Mouse (Mus musculus) heart, postnatal 0 days (tissue): ENCODE results near the gene Nlrc3. TPM values are rescaled to one million over a fixed set of nuclear protein-coding genes. Genes with fewer than 3 reads are reported as not detected.

Source experiments
- ATAC-seq: fragments of 200-750 bp; cut with Nextera tagmentation; 2 replicates; pipeline ENCODE4 v1.8.0; 2017; ENCODE audit warnings: low read depth, moderate number of reproducible peaks, moderate library complexity; ENCODE audit not compliant: insufficient read depth
- DNase-seq: peaks from one replicate; pipeline ENCODE4 v3.0.0-alpha.2; 2016; ENCODE audit warnings: low spot score
- H3K27ac ChIP-seq: fragments of 300-500 bp; sonication (generic); 2 replicates; pipeline ENCODE4 v1.5.1; 2014; ENCODE audit warnings: low read depth, mild to moderate bottlenecking
- H3K27me3 ChIP-seq: fragments of 300-500 bp; sonication (generic); 2 replicates; pipeline ENCODE4 v1.6.1; 2014; ENCODE audit warnings: low read length, mixed read lengths; ENCODE audit not compliant: control insufficient read depth, insufficient read depth
- H3K36me3 ChIP-seq: fragments of 300-500 bp; sonication (generic); replicated peaks from 2 replicates; pipeline ENCODE4 v1.6.1; 2014; ENCODE audit warnings: low read length, mixed read lengths; ENCODE audit not compliant: control insufficient read depth, insufficient read depth
- H3K4me1 ChIP-seq: fragments of 300-500 bp; sonication (generic); 2 replicates; pipeline ENCODE4 v1.6.1; 2014; ENCODE audit warnings: antibody characterized with exemption; ENCODE audit not compliant: control insufficient read depth, insufficient read depth
- H3K4me2 ChIP-seq: fragments of 300-500 bp; sonication (generic); 2 replicates; pipeline ENCODE4 v1.6.1; 2014; ENCODE audit warnings: low read depth, mild to moderate bottlenecking, low read length, moderate library complexity
- H3K4me3 ChIP-seq: fragments of 300-500 bp; sonication (generic); 2 replicates; pipeline ENCODE4 v1.5.1; 2014; ENCODE audit warnings: low read depth, low read length
- H3K9ac ChIP-seq: fragments of 300-500 bp; sonication (generic); replicated peaks from 2 replicates; pipeline ENCODE4 v1.6.1; 2014; ENCODE audit warnings: low read depth, low read length, mixed read lengths
- H3K9me3 ChIP-seq: fragments of 300-500 bp; sonication (generic); replicated peaks from 2 replicates; pipeline ENCODE4 v1.6.1; 2016; ENCODE audit warnings: low read length; ENCODE audit not compliant: control insufficient read depth
- CTCF ChIP-seq: IDR thresholded peaks from 2 replicates; pipeline ENCODE4 v1.5.1; 2016; ENCODE audit warnings: antibody characterized with exemption, control low read depth, low read depth
- EP300 ChIP-seq: IDR thresholded peaks from 2 replicates; pipeline ENCODE4 v1.6.1; 2016; ENCODE audit warnings: antibody characterized with exemption, low read depth
- WGBS: fragments of 180-500 bp; shearing (Covaris S2); extraction: QIAGEN DNeasy Blood & Tissue Kit; methylation state at CpG from one replicate; pipeline ENCODE4 v1.1.7; 2014; 5-methylcytosine and 5-hydroxymethylcytosine counted together
- microRNA-seq: library from miRNA; unstranded; fragments of <30 nt; microRNA quantifications from one replicate; pipeline ENCODE4, GENCODE M21; 2016
- polyA plus RNA-seq: library from polyadenylated mRNA; unstranded; fragments of >200 nt; fragmentation: Nextera tagmentation; extraction: Ambion mirVana; gene quantifications from 2 replicates; pipeline ENCODE4 v1.2.1, GENCODE M21; 2015
- total RNA-seq: library from RNA; depleted of rRNA; stranded (reverse); fragments of >200 nt; gene quantifications from 2 replicates; pipeline ENCODE4 v1.2.3, GENCODE M21; 2014; ENCODE audit warnings: low replicate concordance; rRNA removed

The Nlrc3 gene
- total and polyA plus RNA-seq, 2 experiments from 2014 or later = 0.15 to 1.2 TPM

DNA sequence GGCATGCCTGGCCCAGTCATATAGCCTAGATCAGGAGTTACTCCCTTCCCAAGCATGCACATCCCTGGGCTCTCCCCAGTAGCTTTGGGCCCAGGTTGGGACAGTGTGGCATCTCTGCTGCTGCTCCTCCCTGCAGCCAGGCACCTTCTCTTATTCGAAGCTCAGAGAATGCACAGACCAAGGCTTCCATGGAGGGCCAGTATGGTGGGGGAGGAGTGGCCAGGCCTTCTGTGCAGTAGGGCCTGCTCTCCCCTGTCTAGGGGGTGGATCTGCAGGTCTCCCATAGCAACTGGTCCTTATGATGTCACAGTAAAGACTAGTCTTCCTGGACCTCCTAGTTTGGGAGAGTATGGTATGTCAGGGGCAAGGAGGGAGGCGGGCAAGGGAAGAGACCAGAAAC, 69.0 kb downstream of the Nlrc3 start:
- Histone ChIP-seq H3K9me3 (no peaks in the 10 kb centered on the region), H3K9ac (no peak overlapping the region), H3K27me3 (no peaks in the 10 kb centered on the region), H3K4me3 (no peak overlapping the region), H3K27ac (no peak overlapping the region), H3K4me1 (peaks cover 7% of the 10 kb centered on the region; the same call in 1 of the 2 replicates), H3K36me3 (peaks cover 47% of the 10 kb centered on the region), H3K4me2 (no peak overlapping the region)
- DNase-seq (no peak), ATAC-seq (no peak)
- no peak for TF ChIP-seq EP300
- no peak for TF ChIP-seq CTCF
- 81% methylated on average over 2 of the region's 2 CpGs for WGBS

DNA sequence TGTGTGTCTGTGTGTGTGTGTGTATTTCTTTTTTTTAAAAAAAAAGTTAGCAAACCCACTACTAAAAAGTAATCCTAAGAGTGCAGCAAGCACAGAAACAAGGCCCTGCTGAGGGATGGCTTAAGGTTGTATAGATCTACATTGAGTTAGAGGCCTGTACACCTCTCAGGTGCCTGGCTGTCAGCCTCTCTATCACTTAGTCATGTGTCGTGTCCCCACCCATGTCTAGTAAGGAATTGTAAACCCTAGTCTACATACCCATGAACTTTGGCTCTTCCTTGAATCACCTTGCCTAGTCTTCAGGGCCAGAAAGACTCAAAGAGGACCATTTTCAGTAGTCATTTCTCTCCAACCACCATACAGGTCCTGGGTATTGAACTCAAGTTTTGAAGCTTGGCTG, 79.9 kb downstream of the Nlrc3 start:
- ATAC-seq (no peak), DNase-seq (no peak)
- TF ChIP-seq CTCF (no peak), EP300 (no peak)
- Histone ChIP-seq H3K9me3 (no peaks in the 10 kb centered on the region), H3K4me3 (no peak overlapping the region), H3K36me3 (peaks cover 63% of the 10 kb centered on the region), H3K4me2 (no peak overlapping the region), H3K9ac (no peak overlapping the region), H3K27ac (no peak overlapping the region), H3K27me3 (no peaks in the 10 kb centered on the region), H3K4me1 (peaks cover 13% of the 10 kb centered on the region; the same call in 1 of the 2 replicates)
- 96% methylated on average over 1 of the region's 1 CpGs for WGBS

DNA sequence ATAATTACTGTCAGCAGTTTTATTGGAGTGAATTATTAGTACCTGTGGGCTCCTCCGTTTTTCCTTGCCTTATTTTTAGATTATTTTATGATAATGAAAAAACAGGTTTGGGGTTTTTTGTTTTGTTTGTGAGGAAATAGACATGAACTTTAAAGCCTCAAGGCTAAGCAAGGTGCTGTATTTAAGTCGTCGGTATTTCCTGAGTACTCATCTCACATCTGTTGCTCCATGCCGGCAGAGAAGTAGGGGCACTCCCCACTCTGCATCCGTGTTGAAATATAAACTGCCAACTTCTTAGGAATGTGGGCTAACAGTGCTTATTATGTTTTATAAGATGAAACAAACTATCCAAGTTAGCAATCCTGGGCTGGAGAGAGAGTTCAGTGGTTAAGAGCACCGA, 80.4 kb downstream of the Nlrc3 start:
- TF ChIP-seq CTCF (no peak), EP300 (no peak)
- Histone ChIP-seq H3K9ac (no peak overlapping the region), H3K9me3 (no peaks in the 10 kb centered on the region), H3K27me3 (no peaks in the 10 kb centered on the region), H3K4me3 (no peak overlapping the region), H3K4me1 (peaks cover 13% of the 10 kb centered on the region; the same call in 1 of the 2 replicates), H3K36me3 (peaks cover 58% of the 10 kb centered on the region), H3K27ac (peak overlapping the region; percentile 87), H3K4me2 (no peak overlapping the region)
- 67% methylated on average over 6 of the region's 6 CpGs for WGBS
- DNase-seq (no peak), ATAC-seq (no peak)

DNA sequence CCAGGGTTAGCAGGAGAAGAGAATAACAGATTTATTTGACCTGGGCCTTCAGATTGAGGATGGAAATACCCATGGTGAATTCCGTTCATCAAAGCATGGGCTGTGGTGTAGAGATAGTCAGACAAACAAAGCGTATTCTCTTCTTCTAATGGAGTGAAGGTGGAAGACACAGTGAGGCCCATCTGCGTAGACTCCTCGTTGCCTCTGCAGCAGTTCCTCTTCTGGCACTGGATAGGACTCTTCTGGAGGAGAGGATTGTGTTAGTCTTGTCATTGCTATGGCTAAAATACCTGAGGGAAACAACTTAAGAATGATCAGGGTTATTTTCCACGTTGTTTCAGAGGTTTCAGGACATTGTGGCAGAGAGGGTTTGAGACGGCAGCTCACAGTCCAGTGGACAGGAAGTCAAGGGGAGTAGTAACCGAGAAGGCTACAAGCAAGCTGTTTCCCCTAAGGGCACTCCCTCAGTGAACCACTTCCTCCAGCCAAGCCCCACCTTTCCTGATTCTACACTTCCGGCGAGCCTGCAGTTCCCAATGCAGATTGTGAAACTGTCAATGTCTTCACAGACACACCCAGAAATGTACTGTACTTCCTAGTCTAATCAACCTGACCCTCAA, 81.1 kb downstream of the Nlrc3 start:
- Histone ChIP-seq H3K36me3 (peaks cover 51% of the 10 kb centered on the region), H3K27ac (peak overlapping the region; percentile 87), H3K27me3 (no peaks in the 10 kb centered on the region), H3K4me2 (peak overlapping the region; percentile 39), H3K4me3 (no peak overlapping the region), H3K4me1 (peaks cover 13% of the 10 kb centered on the region; the same call in 1 of the 2 replicates), H3K9ac (no peak overlapping the region), H3K9me3 (no peaks in the 10 kb centered on the region)
- no peak for TF ChIP-seq CTCF
- DNase-seq (peak; percentile 68), ATAC-seq (peak; percentile 71)
- WGBS = 62% methylated on average over 9 of the region's 9 CpGs

Small RNA genes lying within 50 kb of the gene (microRNA-seq; reads per million reads assigned to microRNA genes)
- gene Gm23493 = not detected

Other genes starting within 250 kb of the Nlrc3 start
- gene Zfp263, start 232.5 kb downstream of the Nlrc3 start, total RNA-seq = 11.1 and 12.6 TPM in 2 replicates
- 15.8 and 17.1 TPM in 2 replicates for gene Zfp263, start 232.5 kb downstream of the Nlrc3 start, polyA plus RNA-seq
- gene Olfr15, start 145.8 kb downstream of the Nlrc3 start, total RNA-seq = not detected in 2 replicates
- not detected in 2 replicates for gene Olfr15, start 145.8 kb downstream of the Nlrc3 start, polyA plus RNA-seq
- gene Zfp174, start 129.4 kb downstream of the Nlrc3 start, total RNA-seq = 0.69 and 0.93 TPM in 2 replicates
- 0.71 and 0.72 TPM in 2 replicates for gene Zfp174, start 129.4 kb downstream of the Nlrc3 start, polyA plus RNA-seq
- gene Naa60, start 104.3 kb downstream of the Nlrc3 start, total RNA-seq = 23.6 and 24.2 TPM in 2 replicates
- gene Naa60, start 104.3 kb downstream of the Nlrc3 start, polyA plus RNA-seq = 32.2 and 33.0 TPM in 2 replicates
- gene Zfp597, start 92.1 kb downstream of the Nlrc3 start, total RNA-seq = 7.4 and 9.2 TPM in 2 replicates
- 3.3 and 4.3 TPM in 2 replicates for gene Zfp597, start 92.1 kb downstream of the Nlrc3 start, polyA plus RNA-seq
- gene Gm20695, start 92.0 kb downstream of the Nlrc3 start, total RNA-seq = not detected in 2 replicates
- 0.93 and 1.2 TPM in 2 replicates for gene Gm20695, start 92.0 kb downstream of the Nlrc3 start, polyA plus RNA-seq
- 3.2 and 4.0 TPM in 2 replicates for gene 1700037C18Rik, start 67.9 kb downstream of the Nlrc3 start, total RNA-seq
- gene 1700037C18Rik, start 67.9 kb downstream of the Nlrc3 start, polyA plus RNA-seq = 9.2 and 10.0 TPM in 2 replicates
- gene Cluap1, start 67.8 kb downstream of the Nlrc3 start, total RNA-seq = 5.6 and 18.4 TPM in 2 replicates
- gene Cluap1, start 67.8 kb downstream of the Nlrc3 start, polyA plus RNA-seq = 14.9 and 16.2 TPM in 2 replicates
- gene Slx4, start 27.1 kb upstream of the Nlrc3 start, total RNA-seq = 4.4 and 5.4 TPM in 2 replicates
- 3.0 and 3.2 TPM in 2 replicates for gene Slx4, start 27.1 kb upstream of the Nlrc3 start, polyA plus RNA-seq
- not detected in 2 replicates for gene Dnase1, start 60.3 kb upstream of the Nlrc3 start, total RNA-seq
- 0.82 and 1.3 TPM in 2 replicates for gene Dnase1, start 60.3 kb upstream of the Nlrc3 start, polyA plus RNA-seq
- 109 and 135 TPM in 2 replicates for gene Trap1, start 101.2 kb upstream of the Nlrc3 start, total RNA-seq
- gene Trap1, start 101.2 kb upstream of the Nlrc3 start, polyA plus RNA-seq = 117 and 121 TPM in 2 replicates
- 34.1 and 34.7 TPM in 2 replicates for gene Crebbp, start 237.4 kb upstream of the Nlrc3 start, total RNA-seq
- gene Crebbp, start 237.4 kb upstream of the Nlrc3 start, polyA plus RNA-seq = 15.6 and 15.9 TPM in 2 replicates